Mouse (Mus musculus) c-Kit-positive CD71-negative TER-119-negative erythroid progenitor cells, embryonic 14.5 days (primary cell): ENCODE results near the gene Aspscr1.
"Not testable (repeated sequence)": the region's sequence is repeated elsewhere in the genome, so short reads cannot be mapped to it uniquely, and the experiment has no call there.

Source experiments
- DNase-seq: peaks from one replicate; pipeline ENCODE4 v3.0.0-alpha.2; 2013; ENCODE audit warnings: low read depth

The Aspscr1 gene

DNA sequence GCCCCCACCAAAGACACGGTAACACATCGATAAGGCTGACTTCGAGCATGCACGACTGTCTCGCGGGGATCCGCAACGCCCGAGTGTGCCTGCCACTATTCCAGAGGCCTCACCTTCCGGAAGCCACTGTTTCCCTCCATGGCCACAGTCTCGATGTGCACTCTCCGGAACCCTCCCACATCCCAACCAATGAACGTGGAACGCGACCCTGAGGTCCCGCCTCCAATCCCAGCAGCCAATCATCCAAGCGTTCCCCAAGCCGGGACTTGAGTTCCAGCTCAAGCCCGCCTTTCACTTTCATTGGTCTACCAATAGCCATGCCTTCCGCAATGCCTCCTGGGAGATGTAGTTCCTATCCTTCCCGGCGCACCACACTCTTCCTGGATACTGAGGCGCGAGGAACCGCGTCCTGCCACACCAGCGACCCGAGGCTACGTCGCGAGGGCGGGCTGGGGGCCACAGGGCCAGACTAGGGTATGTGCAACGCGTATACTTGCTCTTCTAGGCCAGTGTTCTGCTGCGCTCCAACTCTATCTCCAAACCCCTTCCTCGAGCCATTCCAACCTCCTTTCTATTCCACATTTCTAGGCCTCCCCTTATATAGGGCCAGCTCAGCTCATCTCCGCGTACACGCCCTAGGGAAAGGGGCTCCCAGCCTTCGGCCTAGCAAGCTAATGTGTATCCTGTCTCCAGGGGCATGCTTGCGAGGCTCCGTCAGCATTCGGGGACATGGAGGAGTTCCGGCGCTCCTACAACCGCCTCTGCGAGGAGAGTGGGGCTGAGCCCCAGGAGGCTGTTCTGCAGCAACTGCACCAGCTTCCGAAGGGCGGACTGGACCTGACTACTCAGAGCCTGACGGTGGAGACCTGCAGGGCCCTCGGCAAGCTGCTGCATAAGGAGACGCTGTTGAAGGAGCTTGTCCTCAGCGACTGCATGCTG, 41.1 kb downstream of the Aspscr1 start, which contains the start of the genes Cenpx and Lrrc45:
Cenpx (minus strand) TSS at position 159 of the 939 bp plus-strand sequence.
Lrrc45 (plus strand) TSS at position 346 of the 939 bp plus-strand sequence.
- peak; percentile 98 for DNase-seq

DNA sequence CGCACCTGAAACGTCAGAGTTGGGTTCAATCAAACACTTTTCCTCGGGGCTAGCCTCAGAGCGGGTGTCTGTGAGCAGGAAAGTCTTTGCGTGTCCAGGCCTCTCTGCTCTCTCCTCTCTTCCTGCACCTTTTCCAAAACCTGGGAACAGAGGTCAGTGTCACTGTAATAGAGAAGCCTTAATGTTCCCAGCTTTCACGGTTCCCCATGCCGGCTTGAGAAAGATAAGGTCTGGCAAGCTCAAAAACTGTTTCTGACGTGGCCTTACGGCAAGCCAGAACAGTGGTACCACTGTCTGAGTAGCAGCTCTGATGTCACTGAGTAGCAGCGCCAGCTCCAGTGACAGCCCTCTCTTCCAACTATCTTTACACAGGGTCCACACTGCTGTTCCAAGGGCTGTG, 41.8 kb downstream of the Aspscr1 start:
- DNase-seq: no peak

DNA sequence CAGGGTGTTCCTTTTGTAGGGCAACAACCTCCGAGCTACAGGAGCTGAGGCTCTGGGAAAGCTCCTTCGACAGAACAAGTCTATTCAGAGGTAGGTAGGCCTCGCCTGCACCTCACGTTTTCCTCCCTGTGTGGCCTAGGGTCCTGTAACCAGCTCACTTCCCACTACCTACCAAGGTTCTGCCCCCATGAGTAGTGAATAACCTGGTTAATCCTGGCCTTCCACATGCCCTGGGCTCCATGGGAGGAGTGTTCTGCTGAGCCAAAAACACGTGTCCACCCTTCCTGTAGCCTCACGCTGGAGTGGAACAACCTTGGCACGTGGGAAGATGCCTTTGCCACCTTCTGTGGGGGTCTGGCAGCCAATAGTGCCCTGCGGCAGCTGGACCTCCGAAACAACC, 42.4 kb downstream of the Aspscr1 start:
- no peak for DNase-seq

DNA sequence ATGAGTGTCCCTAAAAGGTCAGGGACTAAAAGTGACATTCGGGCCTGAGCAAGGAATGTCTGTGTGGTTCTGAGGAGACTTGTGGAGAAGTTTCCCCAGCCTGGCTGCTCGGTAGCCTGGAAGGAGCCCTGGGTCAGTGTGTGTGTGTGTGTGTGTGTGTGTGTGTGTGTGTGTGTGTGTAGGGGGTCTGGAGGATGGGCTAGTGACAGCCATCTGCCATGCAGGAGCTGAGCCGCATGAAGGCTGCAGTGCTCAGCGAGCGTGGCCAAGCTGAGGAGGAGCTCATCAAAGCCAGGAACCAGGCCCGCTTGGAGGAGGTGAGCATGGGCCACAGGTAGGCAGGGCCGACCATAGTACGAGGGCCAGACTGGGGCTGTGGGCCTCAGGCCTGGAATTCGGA, 46.5 kb downstream of the Aspscr1 start:
- no peak for DNase-seq

DNA sequence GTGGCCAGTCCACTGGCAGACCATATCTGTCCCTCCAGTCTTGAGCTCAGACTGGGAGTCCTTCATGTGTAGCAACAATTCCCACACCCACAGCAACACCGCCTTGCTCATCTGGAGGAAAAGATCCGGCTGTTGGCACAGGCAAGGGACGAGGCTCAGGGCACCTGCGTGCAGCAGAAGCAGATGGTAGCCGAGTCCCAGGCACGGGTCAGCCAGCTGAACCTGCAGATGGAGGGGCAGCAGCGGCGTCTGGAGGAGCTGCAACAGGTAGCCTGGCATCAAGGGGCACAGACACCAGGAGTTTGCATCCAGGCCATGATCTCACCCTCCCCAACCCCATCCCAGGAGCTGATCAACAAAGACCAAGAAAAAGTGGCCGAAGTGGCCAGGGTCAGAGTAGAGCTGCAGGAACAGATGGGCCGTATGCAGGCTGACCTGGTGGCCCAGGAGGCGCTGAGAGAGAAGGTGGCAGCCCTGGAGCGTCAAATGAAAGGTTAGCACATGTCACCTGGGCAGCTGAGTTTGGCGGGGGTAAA, 47.1 kb downstream of the Aspscr1 start:
- DNase-seq: no peak

DNA sequence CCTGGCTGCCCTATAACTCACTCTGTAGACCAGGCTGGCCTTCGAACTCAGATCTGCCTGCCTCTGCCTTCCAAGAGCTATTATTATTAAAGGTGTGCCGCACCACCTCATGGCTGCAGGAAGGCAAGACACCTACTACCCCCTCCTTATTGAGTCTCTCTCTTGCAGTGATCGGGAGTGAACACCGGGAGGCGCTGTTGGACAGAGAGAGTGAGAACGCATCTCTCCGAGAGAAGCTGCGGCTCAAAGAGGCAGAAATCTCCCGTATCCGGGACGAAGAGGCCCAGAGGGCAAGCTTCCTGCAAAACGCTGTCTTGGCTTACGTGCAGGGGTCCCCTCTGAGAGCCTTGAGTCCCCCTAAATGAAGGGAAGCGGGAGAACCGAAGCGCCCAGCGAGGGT, 47.7 kb downstream of the Aspscr1 start:
- DNase-seq: peak; percentile 97

DNA sequence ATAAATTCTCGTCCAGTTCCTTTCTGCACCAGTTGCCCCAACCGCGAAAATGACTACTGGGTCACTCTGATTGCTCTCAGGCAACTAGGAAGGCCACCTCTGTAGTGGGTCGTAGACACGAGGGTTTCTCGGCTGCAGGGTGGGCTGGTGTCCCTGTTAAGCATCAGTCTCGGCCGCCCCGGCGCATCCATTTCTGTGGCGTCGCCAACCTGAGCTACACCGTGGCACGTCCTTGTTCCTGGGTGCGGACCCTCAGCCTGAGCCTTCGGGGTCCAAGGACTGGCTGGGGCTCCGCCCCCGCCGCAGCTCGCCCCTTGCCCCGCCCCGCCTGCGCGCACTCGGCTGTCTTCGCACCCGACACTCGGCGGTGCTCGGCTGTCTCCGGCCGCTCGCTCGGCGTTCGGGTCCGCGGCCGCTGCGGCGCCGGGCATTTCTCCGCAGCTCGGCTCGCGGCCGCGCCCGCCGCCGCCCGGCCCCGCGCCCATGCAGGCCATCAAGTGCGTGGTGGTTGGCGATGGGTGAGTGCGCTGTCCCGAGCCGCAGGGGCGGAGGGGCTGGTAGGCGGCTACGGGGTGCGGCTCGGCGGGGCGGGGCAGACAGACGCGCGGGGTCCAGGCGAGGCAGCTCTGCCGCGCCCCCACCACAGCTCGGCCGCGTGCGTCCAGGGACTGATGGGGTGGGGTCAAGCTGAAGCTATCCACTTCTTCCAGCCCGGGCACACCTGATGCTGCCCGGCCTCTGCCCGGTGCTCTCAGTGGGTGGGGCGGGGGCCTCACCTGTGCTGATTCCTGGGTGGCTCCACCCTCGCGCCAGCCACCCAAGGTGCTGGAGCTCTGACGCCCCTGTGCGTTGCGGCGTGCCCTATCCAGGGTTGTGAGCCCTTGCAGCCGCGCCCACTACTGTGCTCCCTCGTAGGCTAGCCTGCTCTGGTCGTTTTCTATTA, 48.6 kb downstream of the Aspscr1 start, which contains the start of gene Rac3:
Rac3 (plus strand) TSS at position 347 of the 943 bp plus-strand sequence.
- no peak for DNase-seq

DNA sequence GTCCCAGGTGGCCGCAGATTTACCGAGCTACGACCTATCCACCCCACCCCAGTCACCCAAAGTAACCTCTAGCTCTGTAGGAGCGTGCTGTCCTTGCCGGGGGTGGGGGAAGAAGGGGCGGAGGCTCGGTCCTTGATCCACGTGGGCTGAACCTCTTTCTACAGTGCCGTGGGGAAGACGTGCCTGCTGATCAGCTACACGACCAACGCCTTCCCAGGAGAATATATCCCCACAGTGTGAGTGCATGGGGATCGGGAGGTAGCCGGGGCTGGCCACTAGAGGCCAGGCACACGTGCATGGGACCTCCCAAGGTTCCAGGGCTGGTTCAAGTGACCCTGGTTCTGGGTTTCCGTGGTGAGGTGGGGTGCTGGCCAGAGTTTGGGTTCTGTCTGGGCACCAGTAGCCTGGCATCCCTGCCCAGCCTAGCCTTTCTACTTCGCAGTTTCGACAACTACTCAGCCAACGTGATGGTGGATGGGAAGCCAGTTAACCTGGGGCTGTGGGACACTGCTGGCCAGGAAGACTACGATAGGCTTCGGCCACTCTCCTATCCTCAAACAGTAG, 49.4 kb downstream of the Aspscr1 start:
- no peak for DNase-seq

DNA sequence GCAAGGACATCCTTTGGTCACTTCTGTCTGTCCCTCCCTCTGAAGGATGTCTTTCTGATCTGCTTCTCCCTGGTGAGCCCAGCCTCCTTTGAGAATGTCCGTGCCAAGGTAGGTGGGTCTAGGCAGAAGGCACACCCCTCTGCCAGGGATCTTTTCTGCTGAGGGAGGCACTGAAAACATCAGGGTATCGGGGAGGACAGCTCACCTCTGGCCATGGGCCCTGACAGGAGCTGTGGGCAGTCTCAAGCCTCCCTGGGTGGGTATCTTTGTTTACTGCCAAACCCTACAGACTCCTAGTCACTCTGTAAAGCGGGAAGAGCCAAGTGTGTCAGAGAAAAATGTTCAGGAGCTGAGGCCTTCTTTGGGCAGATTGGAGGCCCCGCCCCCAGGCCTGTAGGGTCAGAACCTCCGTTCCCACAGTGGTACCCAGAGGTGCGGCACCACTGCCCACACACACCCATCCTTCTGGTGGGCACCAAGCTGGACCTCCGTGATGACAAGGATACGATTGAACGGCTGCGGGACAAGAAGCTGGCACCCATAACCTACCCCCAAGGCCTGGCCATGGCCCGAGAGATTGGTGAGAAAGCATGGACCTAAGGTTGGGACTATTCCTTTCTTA, 50.1 kb downstream of the Aspscr1 start:
- no peak for DNase-seq

DNA sequence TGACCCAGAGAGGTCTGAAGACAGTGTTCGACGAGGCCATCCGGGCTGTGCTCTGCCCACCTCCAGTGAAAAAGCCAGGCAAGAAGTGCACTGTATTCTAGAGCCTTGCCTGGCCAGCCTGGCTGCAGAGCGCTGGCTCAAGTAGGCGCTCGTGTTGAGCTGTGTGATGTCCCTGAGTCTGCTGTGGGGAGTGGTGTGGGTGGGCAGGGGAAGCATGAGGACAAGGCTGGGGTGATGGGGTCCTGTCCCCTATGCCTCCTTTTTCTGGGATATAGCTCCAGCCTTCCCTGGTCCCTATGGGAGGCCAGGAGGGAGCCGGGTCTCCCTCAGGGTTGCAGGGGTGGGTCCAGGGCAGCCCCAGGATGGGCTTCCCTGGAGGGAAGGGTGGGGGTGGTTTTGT, 50.7 kb downstream of the Aspscr1 start:
- no peak for DNase-seq

DNA sequence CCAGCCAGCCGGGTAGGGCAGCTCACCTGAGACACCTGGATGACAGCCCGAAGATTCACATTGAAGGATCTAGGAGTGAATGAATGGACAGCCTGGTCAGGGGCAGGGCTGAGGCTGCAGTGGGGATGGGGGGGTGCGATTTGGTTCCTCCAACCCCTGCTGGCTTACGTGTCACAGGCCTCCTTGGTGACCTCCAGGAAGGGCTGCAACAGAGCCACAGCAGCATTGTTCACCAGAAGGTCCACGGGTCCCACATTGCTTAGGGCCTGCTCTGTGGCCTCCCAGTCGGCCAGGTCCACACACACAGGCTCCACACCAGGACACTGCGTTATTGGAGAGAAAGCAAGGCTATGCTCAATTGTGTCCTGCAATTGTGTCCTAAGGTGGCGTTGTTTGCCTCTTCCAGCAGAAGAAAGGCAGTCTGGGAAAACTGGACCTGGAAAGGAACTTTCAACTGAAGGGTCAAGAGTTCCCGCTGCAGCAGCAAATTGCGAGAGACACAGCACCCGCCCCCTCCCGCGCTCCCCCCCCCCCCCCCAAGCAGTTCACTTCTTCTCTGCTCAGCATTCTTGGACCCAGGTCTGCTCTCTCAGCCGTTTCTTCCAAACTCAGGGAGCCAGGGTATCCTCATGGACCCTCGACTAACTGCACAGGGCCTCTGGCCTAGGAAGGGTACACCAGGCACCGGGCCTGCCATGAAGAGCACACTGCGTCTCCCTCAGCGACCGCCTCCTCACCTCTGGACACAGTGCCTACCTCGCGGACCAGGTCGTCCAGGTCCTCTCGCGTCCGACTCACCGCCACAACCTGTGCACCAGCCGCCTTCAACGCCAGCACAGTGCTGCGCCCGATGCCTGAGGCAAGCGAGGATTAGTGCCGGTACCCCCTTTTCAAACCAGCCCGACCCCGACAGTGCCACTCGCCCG, 53.7 kb downstream of the Aspscr1 start:
- DNase-seq: no peak

DNA sequence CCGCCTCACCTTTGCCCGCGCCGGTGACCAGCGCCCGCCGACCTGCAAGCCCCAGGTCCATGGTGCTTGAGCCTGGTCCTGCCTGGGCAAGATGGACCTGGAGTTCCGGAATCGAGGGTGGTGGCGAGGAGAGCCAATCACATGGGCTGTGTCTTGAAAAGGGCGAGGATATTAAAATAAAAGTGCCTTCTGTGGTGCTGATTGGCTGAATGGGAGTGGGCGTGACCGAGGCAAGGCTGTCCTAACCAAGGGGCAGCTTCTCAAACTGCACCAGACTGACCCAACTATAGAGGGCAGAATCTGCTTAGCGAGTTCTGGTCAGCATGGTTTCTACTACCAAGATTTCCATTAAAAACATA, 54.4 kb downstream of the Aspscr1 start, which contains the start of gene Dcxr:
Dcxr (minus strand) TSS at position 113 of the 359 bp plus-strand sequence.
- peak; percentile 86 for DNase-seq

DNA sequence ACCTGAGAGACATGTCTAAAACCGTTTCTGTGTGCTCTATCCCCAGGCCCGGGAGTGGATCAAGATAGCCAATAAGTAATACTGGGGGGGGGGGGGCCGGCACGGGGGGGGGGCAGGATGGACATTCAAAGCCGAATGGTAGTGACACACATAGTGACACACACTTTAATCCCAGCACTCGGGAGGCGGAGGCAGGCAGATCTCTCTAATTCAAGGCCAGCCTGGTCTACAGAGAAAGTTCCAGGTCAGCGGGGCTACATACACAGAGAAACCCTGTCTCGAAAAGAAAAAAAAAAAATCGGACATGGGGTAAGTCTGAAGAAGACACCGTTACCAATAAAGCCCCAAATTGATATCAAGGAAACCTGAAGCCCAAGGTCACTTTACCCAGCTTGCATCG, 54.8 kb downstream of the Aspscr1 start:
- DNase-seq: no peak

DNA sequence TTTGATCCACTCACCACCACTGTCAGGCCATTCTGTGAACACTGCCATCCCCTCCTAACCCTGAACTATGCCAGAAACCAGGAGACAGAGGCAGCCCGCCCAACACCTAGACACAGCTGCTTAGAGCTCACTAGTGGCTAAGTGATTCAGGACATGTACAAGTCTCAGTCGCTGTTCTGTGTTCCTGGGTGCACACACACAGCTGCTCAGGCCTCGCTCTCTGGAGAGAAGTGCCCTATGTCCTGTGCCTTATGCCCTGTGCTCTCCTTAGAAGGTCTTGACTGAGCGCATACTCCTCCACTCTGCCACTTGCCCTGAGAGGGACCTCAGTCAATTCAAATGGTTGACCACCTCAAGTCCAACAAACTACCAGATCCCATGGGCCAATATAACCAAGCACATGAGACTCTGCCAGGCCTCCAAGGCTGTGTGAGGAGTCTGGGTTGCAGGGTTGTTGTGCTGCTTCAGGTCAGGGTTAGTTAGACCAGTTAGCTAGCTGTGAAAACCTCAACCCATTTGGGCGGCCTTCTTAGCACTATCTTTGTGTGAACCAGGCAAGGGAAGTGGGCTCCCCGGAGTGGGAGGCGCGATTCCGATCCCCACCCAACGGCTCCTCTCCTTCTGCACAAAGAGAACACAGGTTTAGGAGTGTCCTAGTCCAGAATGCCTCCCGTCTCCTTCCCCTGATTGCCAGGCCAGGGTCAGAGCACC, 55.9 kb downstream of the Aspscr1 start:
- DNase-seq: no peak

DNA sequence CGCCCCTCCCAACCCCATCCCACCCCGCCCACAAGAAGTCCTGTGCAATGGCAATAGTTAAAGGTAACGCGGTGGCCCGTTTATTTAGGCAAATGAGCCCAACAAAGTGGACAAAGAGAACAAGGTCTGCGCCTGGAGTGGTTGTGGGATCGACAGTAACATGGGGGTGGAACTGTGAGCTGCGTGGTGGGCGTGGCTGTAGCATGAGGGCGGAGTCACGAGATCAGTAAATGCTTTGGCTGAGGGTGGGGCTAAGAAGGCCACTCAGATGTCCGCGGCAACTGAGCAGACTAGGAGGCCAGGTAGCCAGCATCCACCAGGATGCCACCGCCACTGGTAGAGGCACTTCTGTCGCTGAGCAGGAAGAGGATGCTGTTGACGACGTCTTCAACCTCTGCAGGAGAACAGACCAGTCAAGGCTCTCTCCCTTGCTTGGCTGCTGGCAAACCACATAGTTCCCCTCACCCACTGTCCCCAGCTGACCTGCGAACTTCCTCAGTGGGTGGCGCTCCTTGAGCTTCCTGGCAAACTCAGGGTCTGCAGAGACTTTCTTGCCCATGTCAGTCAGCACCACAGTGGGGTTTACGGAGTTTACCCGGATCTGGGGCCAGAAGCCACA, 56.8 kb downstream of the Aspscr1 start:
- not testable (repeated sequence) for DNase-seq

DNA sequence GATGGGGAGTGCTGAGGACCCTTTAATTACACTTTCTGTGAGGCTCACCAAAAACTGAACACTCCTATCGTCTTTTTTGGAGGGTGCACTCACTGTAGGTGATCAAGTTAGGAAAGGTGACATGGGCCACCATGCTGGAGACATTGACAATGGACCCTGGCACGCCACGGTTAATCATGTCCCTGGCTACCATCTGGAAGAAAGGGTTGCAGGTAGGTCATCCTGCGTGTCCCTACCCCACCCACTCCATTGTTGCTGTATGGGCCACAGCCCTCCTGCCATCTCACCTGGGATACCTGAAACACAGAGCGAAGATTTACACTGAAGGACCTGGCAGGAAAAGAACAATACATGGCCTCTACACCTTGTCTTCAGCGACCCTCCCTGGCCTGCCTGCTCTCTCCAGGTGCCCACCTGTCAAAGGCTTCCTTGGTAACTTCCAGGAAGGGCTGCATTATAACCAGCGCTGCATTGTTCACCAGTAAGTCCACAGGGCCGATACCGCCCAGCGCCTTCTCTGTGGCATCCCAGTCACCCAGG, 57.6 kb downstream of the Aspscr1 start:
- no peak for DNase-seq

DNA sequence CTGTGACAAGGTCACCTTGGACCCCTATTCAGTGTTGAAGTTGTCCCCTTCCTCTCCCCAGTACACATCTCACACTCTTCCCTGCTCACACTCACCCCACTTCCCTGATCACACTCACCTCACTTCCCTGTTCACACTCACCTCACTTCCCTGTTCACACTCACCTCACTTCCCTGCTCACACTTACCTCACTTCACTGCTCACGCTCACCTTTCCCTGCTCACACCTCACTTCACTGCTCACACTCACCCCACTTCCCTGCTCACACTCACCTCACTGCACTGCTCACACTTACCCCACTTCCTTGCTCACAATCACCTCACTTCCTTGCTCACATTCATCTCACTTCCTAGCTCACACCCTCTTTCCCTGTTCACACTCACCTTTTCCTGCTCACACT, 58.6 kb downstream of the Aspscr1 start:
- no peak for DNase-seq

DNA sequence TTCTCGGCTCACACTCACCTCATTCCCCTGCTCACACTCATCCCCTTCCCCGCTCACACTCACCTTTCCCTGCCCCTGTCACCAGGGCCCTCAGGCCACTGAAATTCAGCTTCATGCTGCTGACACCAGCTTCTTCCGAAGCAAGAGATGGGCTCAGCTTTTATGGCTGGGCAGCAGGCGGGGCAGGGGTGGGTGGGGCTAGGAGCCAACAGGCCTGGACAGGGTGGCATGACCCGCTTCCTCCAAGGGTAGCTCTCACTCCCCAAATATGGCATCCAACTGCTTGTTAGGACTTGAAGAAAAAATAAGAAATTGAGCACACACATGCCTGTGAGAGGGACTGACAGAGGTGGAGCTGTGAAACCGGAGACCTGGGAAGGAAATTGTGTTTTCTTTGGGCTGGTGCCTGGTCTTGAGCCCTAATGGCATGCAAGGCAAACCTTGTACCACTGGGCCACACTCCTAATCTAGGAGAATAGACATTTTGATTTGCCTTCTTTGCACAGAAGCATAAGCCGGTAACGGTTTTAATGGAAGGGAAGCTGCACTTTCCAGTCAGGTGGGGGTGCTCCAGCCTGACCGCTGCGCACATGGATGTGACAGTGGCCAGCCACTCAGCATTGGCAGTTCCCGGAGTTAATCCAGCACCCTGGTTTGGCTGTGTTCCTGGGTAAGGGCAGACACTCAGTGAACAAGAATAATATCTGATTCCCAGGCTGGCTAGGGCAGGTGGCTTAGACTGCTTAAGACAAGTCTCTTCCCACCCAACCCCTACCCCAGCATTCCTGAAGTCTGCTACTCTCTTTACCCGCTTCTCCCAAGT, 59.3 kb downstream of the Aspscr1 start, which contains the start of gene Cbr2:
Cbr2 (minus strand) TSS at position 257 of the 823 bp plus-strand sequence.
- no peak for DNase-seq
